Mouse (Mus musculus) MEL (cell line): Measurements from ENCODE around the gene Olfr91. TPM values are rescaled to one million over a fixed set of nuclear protein-coding genes. Genes with fewer than 3 reads are reported as not detected.

ENCODE experiments used
- DNase-seq: peaks from one replicate; pipeline ENCODE4 v3.0.0; 2011; ENCODE audit warnings: low read depth, low spot score
- H3K27ac ChIP-seq: 2 replicates; pipeline ENCODE4 v1.5.1; 2012; ENCODE audit warnings: low read depth, mild to moderate bottlenecking, control low read depth, low read length, moderate library complexity; ENCODE audit not compliant: control insufficient read depth
- H3K27me3 ChIP-seq, 2 experiments: fragments of 150-350 bp in 1 of 2; sonication (generic) in 1 of 2; 2 replicates each; pipeline ENCODE4 v1.6.1; 2012; ENCODE audit warnings: low read length in 2 of 2, mild to moderate bottlenecking in 2 of 2, improper control_type of control experiment in 1 of 2, moderate library complexity in 1 of 2; ENCODE audit not compliant: insufficient read depth in 2 of 2, control insufficient read depth in 1 of 2
- H3K36me3 ChIP-seq, 2 experiments: 2 replicates each; pipeline ENCODE4 v1.6.1; 2012 to 2014; ENCODE audit warnings: low read length in 2 of 2, improper control_type of control experiment in 1 of 2, inconsistent platforms in 1 of 2, mild to moderate bottlenecking in 1 of 2; ENCODE audit not compliant: insufficient read depth in 2 of 2, control insufficient read depth in 1 of 2
- H3K4me1 ChIP-seq, 2 experiments: fragments of 150-350 bp in 1 of 2; sonication (generic) in 1 of 2; 2 replicates each; pipeline ENCODE4 v1.6.1; 2012; ENCODE audit warnings: low read length in 2 of 2, improper control_type of control experiment in 1 of 2, mild to moderate bottlenecking in 1 of 2; ENCODE audit not compliant: insufficient read depth in 2 of 2, control insufficient read depth in 1 of 2
- H3K4me3 ChIP-seq, 2 experiments: fragments of 150-350 bp in 1 of 2; sonication (generic) in 1 of 2; 2 replicates each; pipeline ENCODE4 v1.5.1; 2012; ENCODE audit warnings: low read depth in 2 of 2, low read length in 2 of 2, mild to moderate bottlenecking in 2 of 2, moderate library complexity in 2 of 2, control low read depth in 1 of 2, improper control_type of control experiment in 1 of 2; ENCODE audit not compliant: control insufficient read depth in 1 of 2, insufficient read depth in 1 of 2
- H3K79me2 ChIP-seq: 2 replicates; pipeline ENCODE4 v1.6.1; 2012; ENCODE audit warnings: mild to moderate bottlenecking, low read length, moderate library complexity; ENCODE audit not compliant: control insufficient read depth, poor library complexity, insufficient read depth
- H3K9ac ChIP-seq: 2 replicates; pipeline ENCODE4 v1.6.1; 2012; ENCODE audit warnings: low read depth, mild to moderate bottlenecking, control low read depth, low read length, moderate library complexity; ENCODE audit not compliant: control insufficient read depth, poor library complexity, severe bottlenecking
- H3K9me3 ChIP-seq: fragments of 150-350 bp; sonication (generic); replicated peaks from 2 replicates; pipeline ENCODE4 v1.6.1; 2012; ENCODE audit warnings: mild to moderate bottlenecking, low read length, improper control_type of control experiment, moderate library complexity; ENCODE audit not compliant: insufficient read depth
- BHLHE40 ChIP-seq: IDR thresholded peaks from 2 replicates; pipeline ENCODE4 v1.6.1; 2012; ENCODE audit warnings: low read depth, mild to moderate bottlenecking, inconsistent platforms, low read length, improper control_type of control experiment, borderline replicate concordance
- CHD1 ChIP-seq: IDR thresholded peaks from 2 replicates; pipeline ENCODE4 v1.6.1; 2012; ENCODE audit warnings: low read depth, mild to moderate bottlenecking, inconsistent platforms, low read length, improper control_type of control experiment
- CHD2 ChIP-seq: IDR thresholded peaks from 2 replicates; pipeline ENCODE4 v1.6.1; 2011; ENCODE audit warnings: low read length, improper control_type of control experiment
- CTCF ChIP-seq, 3 experiments: IDR thresholded peaks in 2 of 3; conservative IDR thresholded peaks in 1 of 3; 2 replicates each; pipeline ENCODE4 v1.5.1; 2011 to 2012; ENCODE audit warnings: low read length in 3 of 3, low read depth in 2 of 3, mild to moderate bottlenecking in 2 of 3, improper control_type of control experiment in 1 of 3, inconsistent platforms in 1 of 3, mixed read lengths in 1 of 3, moderate library complexity in 1 of 3; ENCODE audit not compliant: control insufficient read depth in 1 of 3, insufficient read depth in 1 of 3, poor library complexity in 1 of 3, severe bottlenecking in 1 of 3
- ETS1 ChIP-seq: IDR thresholded peaks from 2 replicates; pipeline ENCODE4 v1.6.1; 2012; ENCODE audit warnings: low read depth, mild to moderate bottlenecking, inconsistent platforms, low read length, improper control_type of control experiment, moderate library complexity
- GABPA ChIP-seq: IDR thresholded peaks from 2 replicates; pipeline ENCODE4 v1.6.1; 2012; ENCODE audit warnings: low read depth, mild to moderate bottlenecking, inconsistent platforms, low read length, improper control_type of control experiment, moderate library complexity
- GATA1 ChIP-seq: IDR thresholded peaks from 2 replicates; pipeline ENCODE4 v1.6.1; 2011; ENCODE audit warnings: low read depth, low read length, improper control_type of control experiment
- HCFC1 ChIP-seq: IDR thresholded peaks from 2 replicates; pipeline ENCODE4 v1.6.1; 2012; ENCODE audit warnings: low read depth, mild to moderate bottlenecking, inconsistent platforms, low read length, improper control_type of control experiment, moderate library complexity
- JUND ChIP-seq: IDR thresholded peaks from 2 replicates; pipeline ENCODE4 v1.6.1; 2011; ENCODE audit warnings: low read depth, mild to moderate bottlenecking, improper control_type of control experiment, low read length
- KAT2A ChIP-seq: conservative IDR thresholded peaks from 2 replicates; pipeline ENCODE4 v1.6.1; 2012; ENCODE audit warnings: low read depth, low read length, improper control_type of control experiment, inconsistent platforms
- MAFK ChIP-seq: IDR thresholded peaks from 2 replicates; pipeline ENCODE4 v1.6.1; 2011; ENCODE audit warnings: low read depth, mild to moderate bottlenecking, low read length, improper control_type of control experiment, borderline replicate concordance
- MAX ChIP-seq: IDR thresholded peaks from 2 replicates; pipeline ENCODE4 v1.6.1; 2011; ENCODE audit warnings: low read length, improper control_type of control experiment
- MAZ ChIP-seq: IDR thresholded peaks from 2 replicates; pipeline ENCODE4 v1.6.1; 2012; ENCODE audit warnings: low read depth, mild to moderate bottlenecking, inconsistent platforms, low read length, improper control_type of control experiment
- MEF2A ChIP-seq: IDR thresholded peaks from 2 replicates; pipeline ENCODE4 v1.6.1; 2014; ENCODE audit warnings: low read depth, mild to moderate bottlenecking, inconsistent platforms, low read length, improper control_type of control experiment; ENCODE audit not compliant: poor library complexity, insufficient replicate concordance, severe bottlenecking; ENCODE audit errors: extremely low read depth
- MXI1 ChIP-seq: IDR thresholded peaks from 2 replicates; pipeline ENCODE4 v1.6.1; 2011; ENCODE audit warnings: mild to moderate bottlenecking, low read depth, low read length, improper control_type of control experiment
- MYB ChIP-seq: IDR thresholded peaks from 2 replicates; pipeline ENCODE4 v1.6.1; 2011; ENCODE audit warnings: mild to moderate bottlenecking, low read depth, low read length, improper control_type of control experiment
- MYC ChIP-seq: IDR thresholded peaks from 2 replicates; pipeline ENCODE4 v1.6.1; 2011; ENCODE audit warnings: low read depth, mild to moderate bottlenecking, low read length, improper control_type of control experiment, moderate library complexity
- NELFE ChIP-seq: IDR thresholded peaks from 2 replicates; pipeline ENCODE4 v1.6.1; 2011; ENCODE audit warnings: low read depth, low read length, improper control_type of control experiment
- NRF1 ChIP-seq: IDR thresholded peaks from 2 replicates; pipeline ENCODE4 v1.6.1; 2014; ENCODE audit warnings: low read depth, mild to moderate bottlenecking, inconsistent platforms, low read length, improper control_type of control experiment, moderate library complexity; ENCODE audit not compliant: poor library complexity, insufficient read depth, severe bottlenecking
- POLR2A ChIP-seq, 2 experiments: IDR thresholded peaks; 2 replicates each; pipeline ENCODE4 v1.6.1; 2011 to 2012; ENCODE audit warnings: low read length in 2 of 2, mild to moderate bottlenecking in 2 of 2, control low read depth in 1 of 2, improper control_type of control experiment in 1 of 2, low read depth in 1 of 2, moderate library complexity in 1 of 2; ENCODE audit not compliant: control insufficient read depth in 1 of 2, insufficient read depth in 1 of 2, poor library complexity in 1 of 2
- POLR2AphosphoS2 ChIP-seq: IDR thresholded peaks from 2 replicates; pipeline ENCODE4 v1.6.1; 2011; ENCODE audit warnings: low read length, improper control_type of control experiment
- POLR2AphosphoS5 ChIP-seq: IDR thresholded peaks from 2 replicates; pipeline ENCODE4 v1.6.1; 2012; ENCODE audit warnings: low read depth, borderline replicate concordance, mild to moderate bottlenecking, inconsistent platforms, low read length, moderate library complexity, mixed read lengths
- RAD21 ChIP-seq: IDR thresholded peaks from 2 replicates; pipeline ENCODE4 v1.6.1; 2011; ENCODE audit warnings: mild to moderate bottlenecking, low read depth, low read length, improper control_type of control experiment
- RCOR1 ChIP-seq: IDR thresholded peaks from 2 replicates; pipeline ENCODE4 v1.6.1; 2012; ENCODE audit warnings: low read depth, mild to moderate bottlenecking, inconsistent platforms, low read length, improper control_type of control experiment
- SIN3A ChIP-seq: IDR thresholded peaks from 2 replicates; pipeline ENCODE4 v1.6.1; 2012; ENCODE audit warnings: low read length, improper control_type of control experiment, inconsistent platforms
- SMC3 ChIP-seq: IDR thresholded peaks from 2 replicates; pipeline ENCODE4 v1.6.1; 2011; ENCODE audit warnings: low read depth, low read length, improper control_type of control experiment
- TAL1 ChIP-seq: IDR thresholded peaks from 2 replicates; pipeline ENCODE4 v1.6.1; 2012; ENCODE audit warnings: mild to moderate bottlenecking, inconsistent platforms, low read length, moderate library complexity, mixed read lengths
- TBP ChIP-seq: IDR thresholded peaks from 2 replicates; pipeline ENCODE4 v1.8.0; 2011; ENCODE audit warnings: low read depth, low read length, improper control_type of control experiment
- TCF12 ChIP-seq: IDR thresholded peaks from 2 replicates; pipeline ENCODE4 v1.6.1; 2014; ENCODE audit warnings: low read depth, mild to moderate bottlenecking, inconsistent platforms, low read length, improper control_type of control experiment, moderate library complexity
- UBTF ChIP-seq: IDR thresholded peaks from 2 replicates; pipeline ENCODE4 v1.6.1; 2012; ENCODE audit warnings: low read depth, mild to moderate bottlenecking, inconsistent platforms, low read length, improper control_type of control experiment, moderate library complexity, borderline replicate concordance; ENCODE audit not compliant: insufficient read depth
- USF1 ChIP-seq: IDR thresholded peaks from 2 replicates; pipeline ENCODE4 v1.6.1; 2014; ENCODE audit warnings: low read depth, mild to moderate bottlenecking, inconsistent platforms, low read length, improper control_type of control experiment, moderate library complexity
- ZC3H11A ChIP-seq: IDR thresholded peaks from 2 replicates; pipeline ENCODE4 v1.6.1; 2012; ENCODE audit warnings: low read depth, mild to moderate bottlenecking, inconsistent platforms, low read length, improper control_type of control experiment
- ZKSCAN1 ChIP-seq: IDR thresholded peaks from 2 replicates; pipeline ENCODE4 v1.6.1; 2012; ENCODE audit warnings: low read depth, mild to moderate bottlenecking, inconsistent platforms, low read length, improper control_type of control experiment, moderate library complexity
- ZMIZ1 ChIP-seq: IDR thresholded peaks from 2 replicates; pipeline ENCODE4 v1.6.1; 2012; ENCODE audit warnings: low read depth, mild to moderate bottlenecking, inconsistent platforms, low read length, improper control_type of control experiment, moderate library complexity
- ZNF384 ChIP-seq: IDR thresholded peaks from 2 replicates; pipeline ENCODE4 v1.6.1; 2012; ENCODE audit warnings: low read depth, mild to moderate bottlenecking, inconsistent platforms, low read length, improper control_type of control experiment
- polyA plus RNA-seq, 2 experiments: library from polyadenylated mRNA; stranded (reverse) in 1 of 2; unstranded in 1 of 2; fragments of >175 nt in 1 of 2; fragments of >200 nt in 1 of 2; gene quantifications; 2 replicates each; pipeline versions ENCODE4 v1.2.1 to v1.2.4; 2012; ENCODE audit warnings: low replicate concordance in 2 of 2, low read depth in 1 of 2; ENCODE audit not compliant: insufficient read length in 2 of 2, insufficient read depth in 1 of 2, missing spikeins in 1 of 2
- total RNA-seq: library from RNA; depleted of rRNA; stranded (reverse); fragments of 300-350 nt; gene quantifications from 2 replicates; pipeline ENCODE4 v1.2.3, GENCODE M21; 2012

The Olfr91 gene
- total and polyA plus RNA-seq, 3 experiments = not detected

DNA sequence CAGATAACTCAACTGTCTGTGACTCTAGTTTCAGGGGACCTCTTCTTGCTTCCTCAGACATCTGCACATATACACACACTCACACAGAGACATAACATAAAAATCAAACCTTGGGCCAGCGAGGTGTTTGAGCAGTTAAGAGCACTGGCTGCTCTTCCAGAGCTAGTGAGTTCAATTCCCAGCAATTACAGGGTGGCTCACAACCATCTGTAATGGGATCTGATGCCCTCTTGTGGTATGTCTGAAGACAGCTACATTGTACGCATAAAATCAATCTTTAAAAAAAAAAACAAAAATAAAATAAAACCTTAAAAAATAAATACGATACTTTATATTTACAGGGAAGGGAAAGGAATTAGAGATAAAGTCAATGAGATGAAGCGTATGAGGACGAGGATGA is 13.4 kb downstream of the Olfr91 start:
- DNase-seq = peak; percentile 29
- H3K27ac ChIP-seq = no peak overlapping the region
- TF ChIP-seq ZKSCAN1 = no peak
- no peak for TF ChIP-seq KAT2A
- TF ChIP-seq POLR2A (IDR thresholded peaks at IDR 0.05; ENCODE audit: control insufficient read depth in 1 of 2, insufficient read depth in 1 of 2, low read depth in 1 of 2, low read length in 2 of 2, poor library complexity in 1 of 2) = no peak
- no peak for TF ChIP-seq UBTF
- TF ChIP-seq MYC = no peak
- no peak for TF ChIP-seq CHD1
- TF ChIP-seq MAZ = no peak
- TF ChIP-seq SIN3A = no peak
- peak in 1 of 3 experiments; percentile 55; a peak in 2 of 6 replicates for TF ChIP-seq CTCF (IDR thresholded peaks at IDR 0.05 in 2 of 3, conservative IDR thresholded peaks at IDR 0.05 in 1 of 3; ENCODE audit: control insufficient read depth in 1 of 3, insufficient read depth in 1 of 3, low read depth in 2 of 3, low read length in 3 of 3, poor library complexity in 1 of 3, severe bottlenecking in 1 of 3)
- no peak for TF ChIP-seq JUND
- TF ChIP-seq GABPA = no peak
- TF ChIP-seq SMC3 = peak; percentile 51
- no peak for TF ChIP-seq USF1
- TF ChIP-seq ZMIZ1 = no peak
- TF ChIP-seq RAD21 = peak; percentile 34
- TF ChIP-seq POLR2AphosphoS2 = no peak
- TF ChIP-seq MAX = no peak
- no peak for TF ChIP-seq ETS1
- no peak for TF ChIP-seq POLR2AphosphoS5
- no peak for TF ChIP-seq NRF1
- TF ChIP-seq MEF2A = no peak
- TF ChIP-seq MAFK = no peak
- TF ChIP-seq NELFE = no peak
- TF ChIP-seq CHD2 = no peak
- TF ChIP-seq MXI1 = no peak
- TF ChIP-seq TAL1 = no peak
- TF ChIP-seq RCOR1 = no peak
- TF ChIP-seq ZNF384 = peak; percentile 25; the same call in 1 of the 2 replicates
- TF ChIP-seq HCFC1 = no peak
- TF ChIP-seq TBP = no peak
- TF ChIP-seq ZC3H11A = no peak
- TF ChIP-seq BHLHE40 = no peak
- no peak for TF ChIP-seq GATA1
- no peak for TF ChIP-seq MYB
- no peak for TF ChIP-seq TCF12
- no peaks in the 10 kb centered on the region for H3K4me1 ChIP-seq
- no peaks in the 10 kb centered on the region for H3K9me3 ChIP-seq
- no peak overlapping the region for H3K9ac ChIP-seq
- H3K36me3 ChIP-seq = no peaks in the 10 kb centered on the region
- no peak overlapping the region for H3K4me3 ChIP-seq
- H3K79me2 ChIP-seq = no peaks in the 10 kb centered on the region
- no peaks in the 10 kb centered on the region for H3K27me3 ChIP-seq
